Mouse (Mus musculus): ENCODE measurements around the gene Tbcb. TPM values are rescaled to one million over a fixed set of nuclear protein-coding genes. Genes with fewer than 3 reads are reported as not detected.
A peak's percentile ranks its signal among the peaks of the same experiment; 100 is the strongest.
"Not testable (repeated sequence)": the region's sequence is repeated elsewhere in the genome, so short reads cannot be mapped to it uniquely, and the experiment has no call there.

Tbcb gene
- total RNA-seq (2021), result 100 to 1,000 TPM; 128 to 131 TPM
- long read RNA-seq, transcript Tbcb-201 (6 exons, 1,416 nt), result major isoform, 36 of 37 reads
- long read RNA-seq, partial matches to known transcripts, result 1 of 37 reads
- long read RNA-seq, other reads (novel, unspliced or antisense), result 0 of 37 reads

DNA sequence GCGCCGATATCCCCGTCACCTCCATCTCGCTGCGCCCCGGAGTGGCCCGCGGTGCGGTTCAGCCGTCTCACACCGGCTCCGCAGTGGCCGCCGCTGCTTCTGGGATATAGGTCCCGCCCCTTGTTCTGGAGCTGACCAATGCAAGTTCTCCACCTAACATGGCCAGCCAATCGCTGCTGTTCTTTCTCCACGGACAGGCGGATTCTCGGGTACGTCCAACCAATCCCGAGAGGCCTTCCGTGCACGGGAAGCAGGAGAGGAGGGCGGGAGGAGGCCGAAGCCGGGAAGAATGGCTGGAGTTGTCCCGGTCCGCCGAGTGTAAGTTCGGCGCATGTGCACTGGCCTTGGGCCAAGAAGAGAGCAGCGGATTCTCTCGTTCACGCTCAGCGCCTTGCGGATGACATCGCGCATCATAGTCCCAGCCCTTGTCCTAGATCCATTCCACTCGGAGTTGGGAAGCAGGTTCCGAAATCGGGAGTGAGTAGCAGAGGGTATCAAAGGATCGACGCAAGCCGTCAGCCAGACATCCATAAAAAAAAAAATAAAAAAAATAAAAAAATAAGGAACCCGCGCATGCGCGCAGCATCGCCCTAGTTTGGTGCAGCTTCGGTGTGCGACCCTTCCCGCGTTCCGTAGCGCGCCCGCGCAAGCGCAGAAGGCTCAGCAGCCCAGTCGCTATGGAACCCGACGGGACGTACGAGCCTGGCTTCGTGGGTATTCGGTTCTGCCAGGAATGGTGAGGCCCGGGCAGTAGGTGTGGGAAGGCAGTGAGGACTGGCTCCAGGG, at the start of gene Tbcb, which contains the start of gene Polr2i:
Tbcb (minus strand) TSS at position 604 of the 786 bp plus-strand sequence.
Polr2i (plus strand) TSS at position 280 of the 786 bp plus-strand sequence.
- DNase-seq (ENCODE audit: low spot score in 2 of 2), result peak; percentile 98 to 99

DNA sequence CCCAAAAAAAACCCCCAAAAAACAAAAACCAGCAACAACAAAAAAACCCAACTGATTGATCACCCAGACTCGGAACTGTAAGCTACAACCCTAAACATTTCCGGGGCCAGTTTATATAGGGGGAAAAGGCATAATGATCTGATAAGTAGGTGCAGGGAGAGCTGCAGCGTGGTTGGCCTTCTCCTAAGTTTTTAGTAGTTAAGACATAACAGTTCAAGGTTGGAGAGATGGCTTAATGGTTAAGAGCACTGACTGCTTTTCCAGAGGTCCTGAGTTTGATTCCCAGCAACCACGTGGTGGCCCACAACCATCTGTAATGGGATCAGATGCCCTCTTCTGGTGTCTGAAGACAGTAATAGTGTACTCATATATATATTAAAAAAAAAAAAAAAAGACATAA, 49.5 kb upstream of the Tbcb start:
- no peak for DNase-seq (ENCODE audit: low spot score in 2 of 2)

GRCm38 (mm10) chr7:30280670-30281138, 48.6 kb upstream of the Tbcb start:
- peak; percentile 81 to 90 for DNase-seq (ENCODE audit: low spot score in 2 of 2)

DNA sequence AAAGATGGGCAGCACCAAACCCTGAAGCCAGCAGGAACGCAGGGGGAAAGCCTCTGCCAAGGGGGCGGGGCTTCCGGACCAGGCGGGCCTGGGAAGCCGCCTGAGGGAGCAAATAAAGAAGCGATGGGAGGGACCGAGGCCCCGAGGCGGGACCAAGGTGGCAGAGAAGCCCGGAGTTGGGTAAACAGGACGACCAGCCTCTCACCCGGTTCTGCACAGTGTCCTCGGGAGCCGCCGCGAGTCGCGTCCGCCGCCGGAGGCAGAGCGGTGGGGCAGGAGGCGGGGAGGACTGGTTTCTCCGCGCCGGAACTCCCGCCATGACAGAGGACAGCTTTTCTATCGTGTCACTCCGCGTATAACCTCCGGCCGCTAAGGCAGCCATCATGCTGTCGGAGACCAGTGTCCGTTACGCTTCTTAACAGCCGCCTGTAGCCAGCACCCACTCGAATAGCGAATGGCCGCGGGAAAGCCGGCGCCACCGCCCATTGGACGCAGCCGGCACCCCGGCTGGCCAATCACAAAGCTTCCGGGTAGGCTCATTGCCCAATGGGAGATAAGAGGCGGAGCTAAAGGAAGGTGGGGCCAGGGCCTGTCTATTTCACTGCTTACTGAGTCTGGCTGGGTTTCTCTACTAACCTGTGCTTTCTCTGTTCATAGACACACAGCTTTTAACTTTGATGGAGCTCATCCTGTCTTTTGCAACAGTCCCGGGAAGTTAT, 48.0 kb upstream of the Tbcb start, which contains the start of the genes Thap8 and Wdr62:
Thap8 (plus strand) TSS at position 144 of the 719 bp plus-strand sequence.
Wdr62 (minus strand) TSS at position 469 of the 719 bp plus-strand sequence.
- peak; percentile 78 to 94 for DNase-seq (ENCODE audit: low spot score in 2 of 2)

GRCm38 (mm10) chr7:30279536-30279935, 47.5 kb upstream of the Tbcb start:
- no peak for DNase-seq (ENCODE audit: low spot score in 2 of 2)

DNA sequence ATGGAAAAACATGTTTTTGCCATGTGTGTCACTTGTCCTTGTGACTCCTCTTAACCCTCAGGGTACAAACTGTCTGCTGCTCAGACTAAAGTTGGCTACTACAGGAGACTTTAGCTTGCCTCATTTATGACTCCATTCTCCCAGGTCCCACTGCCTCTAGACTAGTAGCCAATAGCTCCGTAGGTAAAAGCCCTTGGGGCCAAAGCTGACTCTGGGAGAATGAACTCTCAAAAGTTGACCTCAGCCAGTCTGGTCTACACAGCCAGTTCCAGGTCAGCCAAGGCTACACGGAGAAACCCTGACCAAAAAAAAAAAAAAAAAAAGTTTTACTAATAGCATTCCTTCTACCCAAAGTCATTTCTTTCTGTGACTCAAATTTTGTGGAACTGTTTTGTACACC, 46.8 kb upstream of the Tbcb start:
- DNase-seq (ENCODE audit: low spot score in 2 of 2), result no peak

- no peak for DNase-seq (ENCODE audit: low spot score in 2 of 2)
These were observed 42.3 kb upstream of the Tbcb start for GRCm38 (mm10) chr7:30274383-30274782.

GRCm38 (mm10) chr7:30269641-30270040, 37.6 kb upstream of the Tbcb start:
- DNase-seq (ENCODE audit: low spot score in 2 of 2), result no peak

DNA sequence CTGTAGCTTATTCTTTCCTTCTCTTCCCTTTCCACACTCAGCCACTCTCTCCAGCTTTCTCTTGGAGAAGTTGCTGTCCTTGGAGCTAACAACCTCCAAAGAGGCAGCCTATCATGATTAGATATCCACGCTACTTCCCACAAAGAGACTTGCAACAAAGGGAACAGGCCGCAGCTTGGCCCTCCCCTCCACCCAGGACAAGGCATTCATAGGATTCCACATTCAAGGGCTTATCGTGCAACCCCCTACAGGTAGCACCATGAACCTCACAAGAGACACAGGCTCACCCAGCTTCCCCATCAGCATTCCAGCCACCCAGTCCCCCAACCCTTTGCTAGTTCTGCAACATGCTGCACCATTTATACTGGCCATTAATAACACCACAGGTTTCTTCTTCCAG, 34.7 kb upstream of the Tbcb start:
- DNase-seq (ENCODE audit: low spot score in 2 of 2), result no peak

DNA sequence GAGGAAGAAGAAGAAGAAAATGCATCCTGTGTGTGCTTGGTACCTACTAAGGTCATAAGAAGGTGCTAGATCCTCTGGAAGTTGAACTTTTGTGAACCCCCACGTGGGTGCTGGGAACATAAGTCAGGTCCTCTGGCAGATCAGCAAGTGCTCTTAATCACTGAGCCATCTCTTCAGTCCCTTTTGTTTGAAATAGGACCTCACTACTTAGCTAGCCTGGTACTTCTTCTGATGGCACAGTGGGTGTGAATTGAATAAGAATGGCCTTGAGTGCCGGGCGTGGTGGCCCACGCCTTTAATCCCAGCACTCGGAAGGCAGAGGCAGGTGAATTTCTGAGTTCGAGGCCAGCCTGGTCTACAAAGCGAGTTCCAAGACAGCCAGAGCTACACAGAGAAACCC, 33.9 kb upstream of the Tbcb start:
- no peak for DNase-seq (ENCODE audit: low spot score in 2 of 2)

- no peak for DNase-seq (ENCODE audit: low spot score in 2 of 2)
These were observed 33.5 kb upstream of the Tbcb start for GRCm38 (mm10) chr7:30265531-30265930.

- no peak for DNase-seq (ENCODE audit: low spot score in 2 of 2)
These were observed 33.0 kb upstream of the Tbcb start for GRCm38 (mm10) chr7:30265041-30265440.

- DNase-seq (ENCODE audit: low spot score in 2 of 2), result no peak
These were observed 20.2 kb upstream of the Tbcb start for GRCm38 (mm10) chr7:30251956-30252954.

GRCm38 (mm10) chr7:30237374-30237773, 5.3 kb upstream of the Tbcb start:
- not testable (repeated sequence) for DNase-seq (ENCODE audit: low spot score in 2 of 2)

- no peak for DNase-seq (ENCODE audit: low spot score in 2 of 2)
These were observed 3.6 kb upstream of the Tbcb start, which contains the start of gene Ovol3 for GRCm38 (mm10) chr7:30235625-30236024. TSS of gene Ovol3 (minus strand) at chr7:30235725.

- DNase-seq (ENCODE audit: low spot score in 2 of 2), result no peak
These were observed 3.0 kb upstream of the Tbcb start for GRCm38 (mm10) chr7:30235091-30235490.

- DNase-seq (ENCODE audit: low spot score in 2 of 2), result no peak
These were observed 2.3 kb upstream of the Tbcb start for GRCm38 (mm10) chr7:30234276-30234858.

DNA sequence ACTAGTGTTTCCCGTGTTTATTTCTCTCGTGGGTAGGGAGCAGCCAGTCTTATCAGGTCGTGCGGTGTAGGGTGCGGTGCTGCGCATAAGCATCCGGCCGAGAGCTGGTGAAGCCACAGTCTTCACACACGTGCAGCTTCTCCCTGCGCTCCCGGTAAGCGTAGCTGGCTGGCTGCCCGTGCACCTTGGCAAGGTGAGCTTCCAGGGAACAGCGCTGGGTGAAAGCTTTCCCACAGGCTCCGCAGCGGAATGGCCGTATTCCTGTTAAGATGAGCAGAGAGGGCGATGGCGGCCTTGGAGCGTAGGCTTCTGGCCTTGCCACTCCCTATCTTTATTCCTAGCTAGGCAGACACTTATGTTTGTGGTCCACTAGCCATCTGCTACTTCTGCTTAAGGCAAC, 1.3 kb upstream of the Tbcb start:
- DNase-seq (ENCODE audit: low spot score in 2 of 2), result no peak

DNA sequence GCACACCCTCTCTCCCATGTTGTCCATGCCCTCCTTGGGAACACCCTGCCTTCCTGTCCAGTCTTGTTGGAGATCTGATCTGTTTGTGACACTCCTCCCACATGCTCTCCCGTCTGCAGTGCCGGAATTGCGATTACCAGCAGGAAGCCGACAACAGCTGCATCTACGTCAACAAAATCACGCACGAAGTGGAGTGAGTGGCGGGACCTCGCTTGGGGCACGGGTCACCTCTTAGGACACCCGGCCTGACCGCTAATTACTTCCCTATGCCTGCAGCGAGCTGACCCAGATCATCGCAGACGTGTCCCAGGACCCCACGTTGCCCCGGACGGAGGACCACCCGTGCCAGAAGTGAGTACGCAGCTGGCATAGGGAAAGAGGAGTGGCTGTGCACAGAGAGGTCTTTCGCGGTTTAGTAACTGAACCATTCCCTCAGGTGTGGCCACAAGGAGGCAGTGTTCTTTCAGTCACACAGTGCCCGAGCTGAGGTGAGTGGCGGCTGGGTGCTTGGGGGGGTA, 618 bp upstream of the Tbcb start:
- DNase-seq (ENCODE audit: low spot score in 2 of 2), result peak in 1 of 2 experiments; percentile 34

DNA sequence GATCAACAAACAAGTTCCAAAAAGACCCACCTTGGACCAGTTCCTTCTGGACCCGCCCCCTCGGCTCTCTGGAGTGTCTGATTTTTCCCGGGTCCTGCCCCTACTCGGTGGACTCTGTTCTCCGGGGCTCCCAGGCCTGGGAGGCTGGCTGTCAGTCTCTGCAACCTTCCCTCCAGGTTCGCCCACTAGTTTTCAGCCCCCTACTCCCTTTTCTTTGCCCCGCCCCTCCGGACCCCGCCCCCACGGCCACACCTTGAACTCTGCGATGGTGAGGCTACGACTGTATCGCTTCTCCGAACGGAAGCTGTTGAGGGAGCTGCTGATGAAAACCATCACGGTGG, 774 bp downstream of the Tbcb start:
- no peak for DNase-seq (ENCODE audit: low spot score in 2 of 2)

All from layer of hippocampus, adult 18-20 months (tissue).